Mouse (Mus musculus) stomach, postnatal 0 days (tissue): ENCODE results near the gene Kat2b.

Experiments used
- CTCF ChIP-seq: IDR thresholded peaks from 2 replicates; pipeline ENCODE4 v1.5.1; 2016; ENCODE audit warnings: antibody characterized with exemption, low read depth, mild to moderate bottlenecking, moderate library complexity
- EP300 ChIP-seq: optimal IDR thresholded peaks from 2 replicates; pipeline ENCODE3; 2016; ENCODE audit warnings: antibody characterized with exemption

GRCm38 (mm10) chr17:53658668-53659067 lies 92.0 kb downstream of the Kat2b start:
- TF ChIP-seq CTCF: no peak
- TF ChIP-seq EP300: no peak
